Mouse (Mus musculus): ENCODE results near the gene Pamr1. TPM values are rescaled to one million over a fixed set of nuclear protein-coding genes. Genes with fewer than 3 reads are reported as not detected.

The Pamr1 gene
- total RNA-seq, 4 experiments from 2014 or later: 1.3 to 3.3 (median 2.1) TPM

GRCm38 (mm10) chr2:102600516-102600915 is 50.7 kb downstream of the Pamr1 start:
- DNase-seq: no peak

GRCm38 (mm10) chr2:102610485-102610884 is 60.7 kb downstream of the Pamr1 start:
- DNase-seq: no peak

- DNase-seq: no peak
Observed at GRCm38 (mm10) chr2:102616637-102617036, 66.8 kb downstream of the Pamr1 start.

- DNase-seq: no peak
Observed at GRCm38 (mm10) chr2:102620744-102621429, 71.1 kb downstream of the Pamr1 start.

GRCm38 (mm10) chr2:102622176-102622575 is 72.4 kb downstream of the Pamr1 start:
- no peak for DNase-seq

- no peak for DNase-seq
Observed at GRCm38 (mm10) chr2:102622943-102623342, 73.1 kb downstream of the Pamr1 start.

- DNase-seq: no peak
Observed at GRCm38 (mm10) chr2:102624538-102624937, 74.7 kb downstream of the Pamr1 start.

- no peak for DNase-seq
Observed at GRCm38 (mm10) chr2:102632361-102632760, 82.5 kb downstream of the Pamr1 start.

GRCm38 (mm10) chr2:102634010-102634409 is 84.2 kb downstream of the Pamr1 start:
- DNase-seq: no peak

GRCm38 (mm10) chr2:102635523-102636060 is 85.8 kb downstream of the Pamr1 start:
- no peak for DNase-seq

GRCm38 (mm10) chr2:102636116-102636600 is 86.3 kb downstream of the Pamr1 start:
- DNase-seq: no peak

- no peak for DNase-seq
Observed at GRCm38 (mm10) chr2:102638140-102638539, 88.3 kb downstream of the Pamr1 start.

- DNase-seq: no peak
Observed at GRCm38 (mm10) chr2:102638690-102639089, 88.9 kb downstream of the Pamr1 start.

- no peak for DNase-seq
Observed at GRCm38 (mm10) chr2:102648845-102649500, 99.2 kb downstream of the Pamr1 start.

GRCm38 (mm10) chr2:102650322-102650721 is 100.5 kb downstream of the Pamr1 start:
- DNase-seq: no peak

GRCm38 (mm10) chr2:102655966-102656725 is 106.3 kb downstream of the Pamr1 start:
- DNase-seq: no peak

- no peak for DNase-seq
Observed at GRCm38 (mm10) chr2:102657726-102658125, 107.9 kb downstream of the Pamr1 start.

- no peak for DNase-seq
Observed at GRCm38 (mm10) chr2:102658163-102658660, 108.4 kb downstream of the Pamr1 start, which contains the start of gene Slc1a2. TSS of gene Slc1a2 (plus strand) at chr2:102658659.

- peak; percentile 3 for DNase-seq
Observed at GRCm38 (mm10) chr2:102658661-102659520, 109.1 kb downstream of the Pamr1 start.

- DNase-seq: no peak
Observed at GRCm38 (mm10) chr2:102659521-102659830, 109.7 kb downstream of the Pamr1 start.

- no peak for DNase-seq
Observed at GRCm38 (mm10) chr2:102661052-102661451, 111.2 kb downstream of the Pamr1 start.

- DNase-seq: no peak
Observed at GRCm38 (mm10) chr2:102662911-102663310, 113.1 kb downstream of the Pamr1 start.

Data from adrenal gland, adult 8-10 months (tissue).